Mouse (Mus musculus) thymus, adult 2 months (tissue): ENCODE data around the gene Sept9.

Source experiments
- CTCF ChIP-seq: fragments of 200-500 bp; IDR thresholded peaks from 2 replicates; pipeline ENCODE4 v1.5.1; 2012; ENCODE audit warnings: mild to moderate bottlenecking, control low read depth, low read length, moderate library complexity, borderline replicate concordance; ENCODE audit not compliant: control insufficient read depth, poor library complexity, insufficient read depth; ENCODE audit errors: extremely low read depth
- POLR2A ChIP-seq: fragments of 200-500 bp; IDR thresholded peaks from 2 replicates; pipeline ENCODE4 v1.6.1; 2012; ENCODE audit warnings: mild to moderate bottlenecking, low read length, control low read depth, moderate library complexity; ENCODE audit not compliant: control insufficient read depth, poor library complexity, insufficient read depth; ENCODE audit errors: extremely low read depth

DNA sequence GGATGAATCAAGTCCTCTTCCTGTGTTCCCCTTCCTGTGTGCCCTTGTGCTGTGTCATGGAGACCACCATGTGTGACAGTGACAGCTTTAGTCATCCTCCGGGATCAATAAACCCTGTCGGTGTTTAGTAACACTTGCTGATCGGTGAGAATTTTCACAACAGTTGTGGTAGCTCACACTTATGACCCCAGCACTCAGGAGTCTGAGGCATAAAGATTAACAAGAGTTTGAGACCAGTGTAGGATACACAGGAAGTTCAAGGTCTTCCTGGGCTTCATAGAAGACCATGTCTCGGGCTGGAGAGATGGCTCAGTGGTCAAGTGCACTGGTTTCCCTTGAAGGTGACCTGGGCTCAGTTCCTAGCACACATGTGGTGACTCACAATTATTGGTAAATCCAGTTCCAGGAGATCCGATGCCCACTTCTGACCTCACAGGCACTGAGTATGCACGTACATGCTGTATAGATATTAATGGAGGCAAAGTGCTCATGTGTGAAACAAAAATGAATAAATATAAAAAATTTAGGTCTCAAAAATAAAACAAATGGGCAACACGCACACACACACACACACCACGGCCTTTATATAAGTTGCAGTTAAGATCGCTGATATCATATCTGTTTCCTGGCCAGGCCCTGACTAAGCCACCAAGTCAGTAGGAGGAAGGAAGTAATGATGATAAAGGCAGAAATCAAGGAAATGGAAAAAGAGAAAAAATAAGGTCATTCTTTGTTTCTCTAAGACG lies 43.1 kb downstream of the Sept9 start:
- no peak for TF ChIP-seq POLR2A
- TF ChIP-seq CTCF, result no peak
